Mouse (Mus musculus) heart, adult 8-10 months (tissue): ENCODE measurements around the gene 1700020D05Rik. TPM values are rescaled to one million over a fixed set of nuclear protein-coding genes. Genes with fewer than 3 reads are reported as not detected.
"Not testable (repeated sequence)": the region's sequence is repeated elsewhere in the genome, so short reads cannot be mapped to it uniquely, and the experiment has no call there.

Source experiments
- DNase-seq: peaks from one replicate; pipeline ENCODE4 v3.0.0; 2022; ENCODE audit warnings: low spot score
- total RNA-seq, 4 experiments: library from RNA; stranded (reverse); gene quantifications; 2 replicates each; pipeline ENCODE4 v1.2.4; 2022

Gene 1700020D05Rik
- total RNA-seq, 4 experiments from 2014 or later = 0.52 to 1.4 (median 0.81) TPM

DNA sequence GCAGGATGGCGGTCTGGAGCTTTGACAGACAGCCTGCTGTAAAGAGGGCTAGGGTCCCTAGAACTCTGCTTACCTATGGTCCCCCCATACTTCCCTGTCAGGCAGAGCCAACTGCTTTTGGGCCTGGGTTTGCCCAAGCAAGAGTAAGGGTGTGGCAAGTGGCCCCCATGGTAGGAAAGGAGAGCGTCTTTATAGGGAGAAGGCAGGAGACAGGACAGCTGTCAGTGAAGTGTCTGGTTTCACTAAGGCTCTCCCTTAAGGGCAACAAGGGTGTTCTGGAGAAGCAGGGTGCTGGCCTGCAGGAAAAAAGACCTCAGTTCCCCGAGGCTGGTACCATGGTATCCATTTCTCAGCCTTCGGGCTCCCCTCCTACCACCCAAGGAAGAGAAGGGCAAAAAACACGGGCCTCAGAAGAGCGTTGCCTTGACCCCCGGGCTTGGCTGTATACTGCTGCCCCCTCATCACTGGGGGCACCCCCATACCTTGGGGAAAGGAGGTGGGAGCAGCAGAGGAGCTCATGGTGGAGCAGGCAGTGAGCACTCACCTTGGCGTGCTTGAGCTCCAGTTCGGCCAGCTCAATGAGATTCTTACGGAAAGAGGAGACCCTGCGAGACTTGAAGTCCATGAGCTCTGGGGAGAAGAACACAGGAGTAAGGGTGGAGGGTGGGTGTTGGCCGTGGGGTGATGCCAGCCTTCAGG lies 8.1 kb downstream of the 1700020D05Rik start:
- no peak for DNase-seq

DNA sequence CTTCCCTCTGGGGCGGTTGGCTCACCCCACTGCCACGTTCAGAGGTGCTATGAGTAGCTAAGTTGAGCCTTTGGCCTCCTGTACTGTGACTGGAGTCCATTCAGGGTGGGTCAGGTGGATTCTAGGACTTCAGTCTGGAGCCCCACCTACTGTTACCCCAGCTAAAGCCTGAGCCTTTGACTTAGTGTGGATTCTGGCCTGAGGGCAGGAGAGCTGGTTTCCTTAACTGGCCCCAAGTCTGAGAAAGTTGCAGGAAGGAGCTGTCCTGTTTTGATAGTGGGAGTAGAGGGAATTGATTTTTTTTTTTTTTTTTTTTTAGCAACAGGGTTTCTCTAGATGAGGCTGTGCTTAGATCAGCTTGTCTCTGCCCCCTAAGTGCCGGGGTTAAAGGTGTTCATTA lies 9.3 kb downstream of the 1700020D05Rik start:
- DNase-seq = no peak

DNA sequence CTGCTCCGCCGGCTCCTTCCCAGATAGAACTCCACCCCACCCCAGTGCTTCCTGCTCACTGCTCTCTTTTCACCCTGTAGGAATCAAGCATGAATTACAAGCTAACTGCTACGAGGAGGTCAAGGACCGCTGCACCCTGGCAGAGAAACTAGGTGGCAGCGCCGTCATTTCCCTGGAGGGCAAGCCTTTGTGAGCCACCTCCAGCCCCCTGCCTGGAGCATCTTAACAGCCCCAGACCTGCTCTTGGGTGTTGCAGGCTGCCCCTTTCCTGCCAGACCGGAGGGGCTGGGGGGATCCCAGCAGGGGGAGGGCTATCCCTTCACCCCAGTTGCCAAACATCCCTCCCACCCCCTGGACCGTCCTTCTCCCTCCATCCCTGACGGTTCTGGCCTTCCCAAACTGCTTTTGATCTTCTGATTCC lies 10.3 kb downstream of the 1700020D05Rik start:
- not testable (repeated sequence) for DNase-seq

DNA sequence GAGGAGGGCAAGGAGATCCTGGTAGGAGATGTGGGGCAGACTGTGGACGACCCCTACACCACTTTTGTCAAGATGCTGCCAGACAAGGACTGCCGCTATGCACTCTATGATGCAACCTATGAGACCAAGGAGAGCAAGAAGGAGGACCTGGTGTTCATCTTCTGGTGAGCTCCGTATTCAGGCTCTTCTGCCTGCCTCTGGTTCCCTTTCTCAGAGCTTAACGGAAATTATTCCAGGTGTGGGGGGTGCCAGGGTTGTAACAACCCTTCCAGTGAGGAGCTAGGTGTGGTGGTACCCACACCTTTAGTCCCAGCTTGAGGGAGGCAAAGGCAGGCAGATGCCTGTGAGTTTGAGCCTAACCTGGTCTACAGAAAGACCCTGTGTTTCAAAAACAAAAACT lies 10.9 kb downstream of the 1700020D05Rik start:
- no peak for DNase-seq

DNA sequence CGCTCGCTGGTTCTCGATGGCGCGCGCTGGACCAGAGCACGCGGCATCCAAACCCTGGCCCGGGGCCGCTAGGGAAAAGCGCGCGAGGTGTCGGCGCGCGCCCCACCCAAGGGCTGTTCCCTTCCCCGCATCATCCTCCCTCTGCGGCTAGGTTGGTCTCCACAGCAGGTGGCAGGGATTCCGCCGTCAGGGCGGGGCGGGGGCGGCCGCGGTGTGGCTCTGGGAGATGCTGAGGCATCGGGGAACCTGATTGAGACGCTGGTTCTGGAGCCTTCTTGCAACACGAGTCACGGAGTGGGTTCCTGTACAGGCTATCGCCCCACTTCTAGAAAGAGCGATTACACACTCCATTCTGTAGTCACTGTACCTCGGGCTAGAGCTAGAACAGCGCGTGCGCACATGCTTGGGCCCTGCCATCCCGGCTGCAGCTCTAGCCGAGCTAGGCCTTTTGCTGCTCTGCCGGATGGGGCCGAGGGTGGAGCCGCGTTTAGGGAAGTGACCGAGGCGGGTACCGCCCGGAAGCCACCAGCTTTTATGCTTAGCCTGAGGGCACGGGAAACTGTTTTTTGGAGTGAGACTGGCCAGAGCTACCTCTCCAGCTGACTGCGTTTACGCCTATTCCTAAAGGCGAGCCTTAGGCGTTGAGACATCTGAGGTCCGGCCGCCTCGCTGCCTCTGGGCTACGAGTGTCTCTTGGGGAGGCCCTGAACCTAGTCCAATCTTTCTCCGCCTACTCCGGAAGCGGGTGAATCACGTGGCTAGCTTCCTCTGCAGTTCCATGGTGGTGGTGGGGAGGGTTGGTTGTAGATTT lies 12.5 kb downstream of the 1700020D05Rik start:
- peak; percentile 92 for DNase-seq

DNA sequence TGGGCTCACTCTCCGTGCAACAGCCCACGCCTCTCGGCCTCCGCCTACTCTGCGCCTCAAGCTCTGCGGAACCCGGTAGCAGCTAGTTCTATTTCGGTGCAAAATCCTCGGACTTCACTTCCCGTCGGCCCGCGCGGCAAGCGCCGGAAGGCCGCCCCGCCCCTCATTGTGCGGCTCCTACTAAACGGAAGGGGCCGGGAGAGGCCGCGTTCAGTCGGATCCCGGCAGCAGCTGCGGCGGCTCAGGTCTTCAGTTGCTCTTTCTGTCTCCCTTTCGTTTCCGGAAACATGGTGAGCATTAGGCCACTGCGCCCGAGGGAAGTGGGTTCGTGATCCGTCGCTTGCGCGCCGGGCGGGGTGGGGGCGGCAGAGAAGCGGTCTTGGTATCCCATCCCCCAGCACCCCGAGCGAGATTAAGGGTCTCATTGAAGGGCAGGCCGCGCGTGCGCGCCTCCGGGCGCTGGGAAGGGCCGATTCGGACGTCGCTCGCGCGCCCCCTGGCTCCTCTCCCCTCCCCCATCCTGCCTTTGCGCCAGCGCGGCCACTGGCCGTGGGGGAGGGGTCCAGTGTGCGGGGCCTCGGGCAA lies 13.2 kb downstream of the 1700020D05Rik start, which contains the start of gene Cfl1:
Gene Cfl1 (plus strand): TSS at position 143 of the 585 bp plus-strand sequence.
- DNase-seq = peak; percentile 96

DNA sequence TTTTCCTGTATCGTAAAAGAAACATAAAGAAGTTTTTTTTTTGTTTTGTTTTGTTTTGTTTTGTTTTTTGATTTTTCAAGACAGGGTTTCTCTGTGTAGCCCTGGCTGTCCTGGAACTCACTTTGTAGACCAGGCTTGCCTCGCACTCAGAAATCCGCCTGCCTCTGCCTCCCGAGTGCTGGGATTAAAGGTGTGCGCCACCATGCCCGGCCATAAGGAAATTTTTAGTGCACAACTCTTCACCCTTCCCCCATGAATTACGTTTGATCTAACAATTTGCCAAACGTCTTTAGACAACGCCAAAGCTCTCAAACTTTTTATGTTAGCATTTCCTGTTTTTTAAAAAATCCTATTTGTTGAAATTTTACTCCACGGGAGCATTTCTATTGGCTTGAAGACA lies 13.9 kb downstream of the 1700020D05Rik start:
- not testable (repeated sequence) for DNase-seq

DNA sequence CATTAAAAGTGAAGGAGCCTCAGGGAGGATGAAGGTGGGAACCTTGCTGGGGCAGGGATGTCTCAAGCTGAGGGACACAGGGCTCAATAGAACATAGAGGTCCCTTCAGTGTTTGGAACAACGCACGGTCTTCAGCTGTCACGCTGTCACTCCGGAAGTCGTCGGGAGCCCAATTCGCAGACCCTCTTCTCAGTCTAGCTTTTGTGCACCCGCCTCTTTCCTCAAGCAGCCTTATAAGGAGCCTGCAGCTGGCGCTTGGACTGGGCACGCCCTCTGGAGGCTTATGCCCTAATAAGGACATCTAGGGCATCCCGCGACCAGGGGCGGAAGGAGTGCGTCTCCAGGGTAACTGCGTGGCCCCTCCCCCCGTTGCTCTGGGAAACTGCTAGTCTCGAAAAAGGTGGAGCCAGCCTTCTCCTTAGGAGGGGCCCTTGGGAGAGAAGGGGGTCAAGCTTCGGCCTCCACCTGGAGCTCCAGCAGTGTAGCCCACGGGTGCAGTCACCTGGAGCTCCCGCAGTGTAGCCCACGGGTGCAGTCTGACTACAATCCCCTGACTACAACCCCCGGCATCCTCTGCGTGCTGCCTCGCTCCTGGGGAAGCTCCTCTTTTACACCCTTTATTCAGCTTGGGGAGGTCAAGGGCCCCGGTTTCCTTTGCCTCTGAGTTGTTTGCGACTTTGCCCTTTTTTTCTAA lies 14.6 kb downstream of the 1700020D05Rik start:
- DNase-seq = peak; percentile 97

DNA sequence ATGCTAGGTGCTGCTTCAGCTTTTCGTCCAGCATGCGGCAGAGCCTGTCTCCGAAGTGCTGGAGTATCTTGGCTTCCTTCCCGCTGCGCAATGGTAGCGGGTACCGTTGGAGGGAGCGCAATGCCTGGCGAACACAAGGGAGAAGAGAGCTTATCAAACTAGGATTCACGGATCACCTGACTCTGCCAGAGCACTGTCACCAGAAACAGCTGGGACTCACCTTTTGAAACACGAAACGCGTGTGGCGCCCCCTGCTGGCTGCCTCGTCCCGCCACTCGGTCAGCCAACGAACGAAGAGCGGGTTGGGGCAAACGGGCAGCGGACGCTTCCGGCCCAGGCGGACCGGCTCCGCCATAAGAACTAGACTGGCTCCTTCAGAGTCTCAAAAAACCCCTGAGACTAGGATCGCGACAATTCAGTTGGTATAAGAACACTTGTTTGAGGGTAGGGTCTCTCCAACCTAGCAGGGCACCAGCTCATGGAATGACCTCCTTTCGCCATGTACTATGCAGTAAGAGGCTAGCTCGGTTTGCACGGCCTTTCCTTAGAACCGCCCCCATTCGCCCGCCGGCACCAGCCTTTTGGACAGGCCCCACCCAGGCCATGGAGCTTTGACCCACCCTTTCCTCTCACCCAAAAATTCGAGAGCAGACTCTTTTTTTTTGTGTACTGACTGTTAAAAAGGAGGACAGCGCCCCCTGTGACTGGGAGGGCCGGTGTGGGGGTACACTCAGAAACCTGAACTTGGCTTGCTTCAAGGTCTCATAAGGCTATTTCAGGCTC lies 15.6 kb downstream of the 1700020D05Rik start, which contains the start of gene Mus81:
Gene Mus81 (minus strand): TSS at position 635 of the 783 bp plus-strand sequence.
- peak; percentile 98 for DNase-seq

DNA sequence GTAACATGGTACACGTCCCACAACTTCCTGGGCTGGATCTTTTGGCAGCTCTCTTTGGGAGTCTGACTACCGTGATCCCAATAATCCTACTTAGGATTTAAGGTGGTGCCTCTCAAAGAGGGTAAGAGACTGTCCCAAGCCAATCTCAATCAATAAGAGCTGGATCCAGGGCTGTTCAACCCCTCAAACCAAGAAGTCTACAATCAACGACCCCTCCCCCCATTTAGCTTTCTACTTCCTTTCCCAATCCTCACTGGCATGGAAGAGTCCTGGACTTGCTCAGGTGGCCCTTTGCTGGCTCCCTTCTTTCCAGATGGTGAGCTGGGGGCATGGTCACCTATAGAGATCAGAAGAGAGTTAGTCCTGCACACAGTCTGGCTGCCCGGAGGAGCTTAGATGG lies 16.8 kb downstream of the 1700020D05Rik start:
- DNase-seq = no peak

DNA sequence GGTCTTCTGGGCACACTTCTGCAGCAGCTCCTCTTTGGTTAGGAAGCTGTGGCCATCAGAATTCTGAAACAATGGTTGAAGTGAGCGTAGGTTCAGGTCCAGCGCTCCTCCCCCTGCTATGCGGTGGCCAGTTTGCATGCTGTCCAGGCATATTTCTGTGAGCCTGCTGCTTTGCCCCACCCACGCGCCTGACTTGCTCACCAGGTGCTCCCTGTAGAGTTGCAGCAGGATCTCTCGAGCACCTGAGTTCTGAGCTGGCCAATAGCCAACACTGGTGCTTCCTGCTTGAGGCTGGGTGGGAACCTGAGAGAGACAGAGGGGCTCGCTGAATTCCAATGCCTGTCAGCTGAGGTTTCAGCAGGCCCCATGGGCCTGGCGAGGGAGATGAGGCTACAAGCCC lies 17.3 kb downstream of the 1700020D05Rik start:
- DNase-seq = no peak

DNA sequence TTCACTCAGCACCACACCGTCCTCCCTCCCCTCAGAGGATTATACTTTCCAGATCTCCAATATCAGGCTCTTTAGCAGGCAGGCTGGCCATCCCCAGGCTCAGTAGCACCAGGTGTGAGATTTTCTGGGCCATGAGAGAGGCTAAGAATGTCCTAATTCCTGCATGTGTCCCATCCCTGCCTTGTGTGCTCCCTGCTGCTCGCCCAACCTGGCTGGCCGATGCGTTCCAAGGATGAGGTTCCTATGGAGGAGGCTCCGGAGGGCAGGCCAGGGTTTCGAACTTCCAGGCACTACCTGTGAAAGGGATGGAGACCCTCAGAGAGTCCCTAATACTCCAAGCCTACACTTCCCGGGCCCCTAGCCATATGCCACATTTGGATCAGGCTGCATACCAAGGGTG lies 17.8 kb downstream of the 1700020D05Rik start:
- no peak for DNase-seq

DNA sequence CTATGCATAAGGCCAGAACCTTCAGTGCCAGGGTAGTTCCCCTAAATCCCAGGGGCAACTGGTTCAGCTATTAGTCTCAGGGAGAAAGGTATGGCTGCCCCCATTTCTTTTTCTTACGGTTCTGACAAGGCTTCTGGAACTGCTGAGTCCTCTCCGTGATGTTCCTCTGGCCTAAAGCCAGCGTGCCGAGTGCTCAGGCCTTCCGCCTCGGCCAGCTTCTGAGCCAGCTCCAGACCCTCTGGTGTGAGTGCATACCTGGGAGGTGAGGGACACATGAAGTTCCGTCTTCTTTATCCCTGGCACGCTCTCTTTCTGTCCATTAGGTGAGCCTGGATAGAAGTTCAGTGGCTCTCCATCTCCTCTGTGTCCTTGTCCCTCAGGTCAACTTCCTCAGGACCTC lies 18.2 kb downstream of the 1700020D05Rik start:
- no peak for DNase-seq

DNA sequence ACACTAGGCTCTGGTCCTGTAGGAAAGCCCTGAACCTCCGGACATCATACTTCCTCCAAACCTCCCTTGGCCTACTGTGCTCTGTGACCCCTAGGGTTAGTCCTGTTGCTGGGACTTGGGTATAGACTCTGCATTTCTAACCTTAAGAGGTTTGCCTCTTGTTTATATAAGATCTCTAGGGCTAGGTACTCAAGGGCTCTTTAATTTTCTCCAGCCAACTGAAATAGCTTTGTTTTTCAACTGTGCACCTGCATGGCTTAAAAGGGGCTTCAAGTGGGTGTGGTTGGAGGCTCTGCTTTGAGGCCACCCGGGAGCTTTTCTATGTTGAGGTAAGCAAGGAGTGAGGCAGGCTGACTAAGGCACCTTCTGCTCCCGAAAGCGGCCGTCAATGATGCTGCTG lies 19.1 kb downstream of the 1700020D05Rik start:
- no peak for DNase-seq

DNA sequence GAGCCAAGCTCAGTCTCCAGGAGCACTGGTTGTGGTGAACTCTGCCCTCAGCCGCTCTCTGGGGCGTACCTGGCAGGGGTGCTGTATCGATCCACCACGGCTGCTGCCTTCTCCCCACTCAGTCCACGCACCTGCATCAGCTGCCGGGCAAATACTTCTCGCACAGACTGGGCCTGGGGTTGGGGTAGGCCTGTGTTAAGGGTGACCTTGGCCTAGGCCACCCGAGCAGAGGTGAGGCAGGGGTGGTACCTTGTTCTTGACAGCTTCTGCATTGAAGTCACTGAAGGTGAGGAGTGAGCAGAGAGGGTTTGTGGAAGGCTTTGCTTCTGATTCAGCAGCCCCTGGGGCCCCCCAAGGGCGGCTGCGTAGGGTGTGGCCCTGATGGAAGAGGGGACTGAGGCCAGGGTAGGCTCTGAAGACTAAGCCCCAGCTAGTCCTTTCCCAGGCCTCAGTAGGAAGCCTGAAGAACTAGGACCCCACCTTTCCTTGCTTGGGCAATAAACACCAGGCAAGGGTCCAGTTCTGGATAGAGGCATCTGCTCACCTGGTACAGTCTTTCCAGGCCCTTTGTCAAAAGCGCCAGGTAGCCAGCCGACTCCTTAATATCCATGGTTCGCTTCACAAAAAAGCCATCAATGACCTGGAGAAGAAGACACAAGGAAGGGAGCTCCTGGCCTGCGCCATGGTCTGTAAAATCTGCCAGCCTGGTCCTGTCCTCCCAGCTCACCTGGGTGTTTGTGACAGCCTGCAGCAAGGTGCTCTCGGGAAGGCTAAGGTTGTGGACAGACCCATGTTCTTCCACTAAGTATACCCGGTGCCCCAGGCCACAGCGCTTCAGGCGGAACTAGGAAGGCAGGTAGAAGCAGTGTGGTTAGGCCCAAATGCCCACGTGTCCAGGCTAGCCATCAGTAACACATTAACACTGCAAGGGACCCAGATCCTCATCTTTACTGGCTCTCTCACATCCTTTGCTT lies 19.9 kb downstream of the 1700020D05Rik start:
- no peak for DNase-seq

DNA sequence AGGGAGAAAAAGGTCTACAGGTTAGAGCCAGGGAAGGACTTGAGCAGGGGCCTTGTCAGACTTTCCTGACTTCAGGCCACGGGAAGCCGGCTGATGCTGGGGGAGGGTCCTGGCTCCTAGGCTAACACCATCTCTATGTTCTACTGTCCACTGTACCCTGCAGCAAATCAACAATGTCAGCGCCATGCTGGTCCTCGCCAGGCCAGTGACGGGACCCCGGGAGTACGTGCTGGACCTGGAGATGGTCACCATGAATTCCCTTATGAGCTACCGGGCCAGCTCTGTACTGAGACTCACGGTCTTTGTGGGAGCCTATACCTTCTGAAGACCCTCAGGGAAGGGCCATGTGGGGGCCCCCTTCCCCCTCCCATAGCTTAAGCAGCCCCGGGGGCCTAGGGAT lies 22.2 kb downstream of the 1700020D05Rik start:
- DNase-seq = no peak

DNA sequence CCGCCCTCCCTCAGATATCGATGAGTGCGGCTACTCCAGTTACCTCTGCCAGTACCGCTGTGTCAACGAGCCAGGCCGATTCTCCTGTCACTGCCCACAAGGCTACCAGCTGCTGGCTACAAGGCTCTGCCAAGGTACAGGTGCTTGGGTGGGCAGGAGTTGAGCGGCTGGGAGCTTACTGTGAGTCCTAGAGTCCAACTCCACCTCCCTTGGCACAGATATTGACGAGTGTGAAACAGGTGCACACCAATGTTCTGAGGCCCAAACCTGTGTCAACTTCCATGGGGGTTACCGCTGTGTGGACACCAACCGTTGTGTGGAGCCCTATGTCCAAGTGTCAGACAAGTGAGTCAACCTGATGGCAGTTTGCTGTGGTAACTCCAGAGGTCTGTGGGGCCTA lies 23.6 kb downstream of the 1700020D05Rik start:
- DNase-seq = no peak

DNA sequence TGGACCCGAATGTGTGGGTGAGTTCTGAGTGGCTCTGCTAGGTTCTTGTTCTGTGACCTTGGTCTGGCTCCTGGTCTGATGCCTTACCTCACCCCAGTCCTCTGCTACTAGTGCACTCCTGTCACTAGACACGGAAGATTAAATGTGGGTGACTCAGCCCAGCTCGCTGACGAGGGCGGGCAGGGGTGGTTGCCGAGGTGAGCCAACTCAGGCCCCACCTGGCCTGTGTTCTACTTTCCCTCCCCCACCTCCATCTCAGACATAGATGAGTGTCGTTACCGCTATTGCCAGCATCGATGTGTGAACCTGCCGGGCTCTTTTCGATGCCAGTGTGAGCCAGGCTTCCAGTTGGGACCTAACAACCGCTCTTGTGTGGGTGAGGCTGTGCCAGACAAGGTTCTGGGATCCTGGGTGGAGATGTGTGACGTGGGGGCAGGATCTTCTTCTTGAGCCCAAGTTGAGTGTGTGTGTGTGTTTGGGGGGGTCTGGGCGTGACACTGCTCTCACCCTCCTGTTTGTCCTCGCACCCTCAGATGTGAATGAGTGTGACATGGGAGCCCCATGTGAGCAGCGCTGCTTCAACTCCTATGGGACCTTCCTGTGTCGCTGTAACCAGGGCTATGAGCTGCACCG lies 25.8 kb downstream of the 1700020D05Rik start:
- DNase-seq = no peak

DNA sequence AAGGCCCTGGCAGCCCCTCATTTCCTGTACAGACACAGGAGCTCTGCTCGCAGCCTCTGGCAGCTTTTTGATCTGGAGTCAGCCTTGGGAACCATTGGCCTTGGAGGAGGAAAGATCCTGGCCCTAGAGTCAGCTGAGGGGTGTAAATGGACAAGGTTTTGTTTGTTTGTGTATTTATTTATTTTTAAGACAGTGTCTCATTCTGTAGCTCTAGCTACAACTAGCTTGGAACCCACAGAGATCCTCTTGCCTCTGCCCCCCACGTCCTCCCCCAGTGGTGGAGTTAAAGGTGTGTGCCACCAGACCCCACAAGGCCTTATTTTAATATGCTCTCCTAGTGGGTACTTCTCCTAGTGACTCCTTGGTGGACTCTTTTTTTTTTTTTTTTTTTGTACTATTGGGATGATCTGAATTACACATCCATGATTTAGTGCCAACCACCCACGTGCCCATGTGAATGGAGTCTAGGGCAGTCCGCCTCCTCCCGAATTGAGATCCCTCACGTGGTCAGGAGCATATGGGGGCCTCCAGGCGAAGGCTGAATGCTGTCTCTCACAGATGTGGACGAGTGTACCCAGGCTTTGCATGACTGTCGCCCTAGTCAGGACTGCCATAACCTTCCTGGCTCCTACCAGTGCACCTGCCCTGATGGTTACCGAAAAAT lies 26.5 kb downstream of the 1700020D05Rik start:
- no peak for DNase-seq
